Mouse (Mus musculus): Measurements from ENCODE around the gene Becn1. TPM values are rescaled to one million over a fixed set of nuclear protein-coding genes. Genes with fewer than 3 reads are reported as not detected.

The Becn1 gene
- polyA plus RNA-seq, 1 experiment from 2014 or later = 154 TPM

DNA sequence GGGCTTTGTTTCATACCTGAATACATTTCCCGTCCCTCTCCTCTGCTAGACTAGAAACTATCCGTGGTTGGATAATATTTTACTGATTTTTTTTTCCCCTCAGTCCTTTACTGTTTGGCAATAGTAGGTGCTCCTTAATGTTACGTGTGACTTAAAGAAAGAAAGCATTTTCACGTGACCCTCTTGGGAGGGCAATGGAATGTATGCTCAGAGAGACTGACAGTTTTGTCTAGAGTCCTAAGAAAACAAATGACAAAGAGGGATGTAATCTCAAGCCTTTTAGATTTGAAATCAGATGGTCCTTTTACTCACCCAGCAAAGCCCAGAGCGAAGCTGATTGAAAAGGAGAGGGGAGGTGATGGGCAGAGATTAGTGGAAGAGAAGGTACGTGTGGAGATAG, 36.2 kb downstream of the Becn1 start:
- H3K27ac ChIP-seq (ENCODE audit: low read depth) = no peak overlapping the region
- H3K4me3 ChIP-seq (ENCODE audit: low read depth, low read length) = no peak overlapping the region; the same call in 1 of the 2 replicates
- ATAC-seq (ENCODE audit: insufficient read depth) = no peak
- peak overlapping the region; percentile 64 for H3K4me2 ChIP-seq
- peaks cover 38% of the 10 kb centered on the region for H3K27me3 ChIP-seq (ENCODE audit: insufficient read depth, low read length)
- H3K9ac ChIP-seq = no peak overlapping the region
- peaks cover 16% of the 10 kb centered on the region for H3K4me1 ChIP-seq (ENCODE audit: insufficient read depth)
- H3K9me3 ChIP-seq (ENCODE audit: low read depth, low read length) = no peaks in the 10 kb centered on the region
- no peak for DNase-seq
- 36% methylated on average over 6 of the region's 6 CpGs for whole genome bisulfite sequencing
- H3K36me3 ChIP-seq (ENCODE audit: insufficient read depth) = no peaks in the 10 kb centered on the region
- TF ChIP-seq CTCF (IDR thresholded peaks at IDR 0.05; ENCODE audit: low read depth) = no peak

DNA sequence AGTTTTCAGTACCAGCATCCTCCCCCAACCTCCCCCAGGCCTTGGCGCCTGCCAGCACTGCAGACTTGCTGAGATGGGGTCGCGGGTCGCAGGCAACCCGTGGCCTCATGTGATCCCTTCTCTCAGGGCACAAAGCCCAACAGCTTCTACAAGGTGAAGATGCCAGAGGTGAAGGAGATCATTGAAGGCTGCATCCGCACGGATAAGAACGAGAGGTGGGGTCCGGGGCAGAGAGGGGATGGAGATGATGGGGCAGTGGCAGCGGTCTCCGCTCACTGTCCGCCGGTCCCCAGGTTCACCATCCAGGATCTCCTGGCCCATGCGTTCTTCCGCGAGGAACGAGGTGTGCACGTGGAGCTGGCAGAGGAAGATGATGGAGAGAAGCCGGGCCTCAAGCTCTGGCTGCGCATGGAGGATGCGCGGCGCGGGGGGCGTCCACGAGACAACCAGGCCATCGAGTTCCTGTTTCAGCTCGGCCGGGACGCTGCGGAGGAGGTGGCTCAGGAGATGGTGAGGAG, 37.1 kb downstream of the Becn1 start:
- DNase-seq (peak; percentile 55), ATAC-seq (ENCODE audit: insufficient read depth) (no peak)
- Histone ChIP-seq H3K9ac (peak overlapping the region; percentile 43), H3K9me3 (ENCODE audit: low read depth, low read length) (no peaks in the 10 kb centered on the region), H3K4me1 (ENCODE audit: insufficient read depth) (peaks cover 16% of the 10 kb centered on the region), H3K27ac (ENCODE audit: low read depth) (no peak overlapping the region), H3K36me3 (ENCODE audit: insufficient read depth) (no peaks in the 10 kb centered on the region), H3K27me3 (ENCODE audit: insufficient read depth, low read length) (peaks cover 38% of the 10 kb centered on the region), H3K4me2 (peak overlapping the region; percentile 64), H3K4me3 (ENCODE audit: low read depth, low read length) (peak overlapping the region; percentile 29)
- WGBS = 8% methylated on average over 31 of the region's 31 CpGs
- TF ChIP-seq CTCF (IDR thresholded peaks at IDR 0.05; ENCODE audit: low read depth) = no peak

- no peak overlapping the region for H3K4me3 ChIP-seq (ENCODE audit: low read depth, low read length)
- no peaks in the 10 kb centered on the region for H3K9me3 ChIP-seq (ENCODE audit: low read depth, low read length)
- no peak overlapping the region for H3K4me2 ChIP-seq
- H3K27ac ChIP-seq (ENCODE audit: low read depth) = no peak overlapping the region
- H3K36me3 ChIP-seq (ENCODE audit: insufficient read depth) = no peaks in the 10 kb centered on the region
- no peak overlapping the region for H3K9ac ChIP-seq
- peaks cover 38% of the 10 kb centered on the region for H3K27me3 ChIP-seq (ENCODE audit: insufficient read depth, low read length)
- ATAC-seq (ENCODE audit: insufficient read depth) = no peak
- DNase-seq = no peak
- TF ChIP-seq CTCF (IDR thresholded peaks at IDR 0.05; ENCODE audit: low read depth) = no peak
- WGBS = 28% methylated on average over 3 of the region's 3 CpGs
- peaks cover 22% of the 10 kb centered on the region for H3K4me1 ChIP-seq (ENCODE audit: insufficient read depth)
These were observed 38.2 kb downstream of the Becn1 start for GRCm38 (mm10) chr11:101263989-101264280.

DNA sequence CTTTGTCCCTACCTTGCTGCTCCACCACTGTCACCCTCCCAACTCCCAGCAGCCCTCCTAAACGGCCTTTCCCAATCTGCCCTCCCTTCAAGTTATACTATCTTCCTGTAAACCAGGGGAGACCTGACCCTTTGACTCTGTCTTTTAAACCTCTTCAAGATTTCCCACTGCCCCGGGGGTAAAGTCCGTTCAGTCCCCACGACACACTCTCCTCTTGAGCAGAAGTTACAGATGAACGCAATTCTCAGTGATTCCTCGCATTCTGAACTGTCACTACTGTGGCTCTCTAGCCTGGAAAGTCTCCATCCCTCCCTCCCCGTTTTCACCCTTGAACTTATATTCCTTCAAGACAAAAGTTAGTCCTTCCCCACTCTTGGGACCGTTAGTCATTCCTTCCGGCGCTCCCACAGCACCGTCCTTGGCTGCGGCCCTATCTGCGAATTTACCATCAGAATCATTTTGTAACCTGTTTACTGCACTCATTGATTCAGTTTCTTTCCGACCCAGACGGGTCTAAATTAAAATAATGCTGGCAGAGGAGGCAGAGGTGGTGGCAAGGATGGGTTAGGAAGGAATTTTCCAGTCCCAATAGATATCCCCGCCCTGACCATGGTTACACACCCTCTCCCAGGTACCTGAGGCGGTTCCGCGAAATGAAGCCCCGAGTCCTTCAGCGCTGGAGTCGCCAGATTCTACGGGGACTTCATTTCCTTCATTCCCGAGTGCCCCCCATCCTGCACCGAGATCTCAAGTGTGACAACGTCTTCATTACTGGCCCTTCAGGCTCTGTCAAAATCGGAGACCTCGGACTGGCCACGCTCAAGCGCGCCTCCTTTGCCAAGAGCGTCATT, 38.7 kb downstream of the Becn1 start:
- no peak for TF ChIP-seq CTCF (IDR thresholded peaks at IDR 0.05; ENCODE audit: low read depth)
- Histone ChIP-seq H3K27ac (ENCODE audit: low read depth) (no peak overlapping the region), H3K9me3 (ENCODE audit: low read depth, low read length) (no peaks in the 10 kb centered on the region), H3K4me1 (ENCODE audit: insufficient read depth) (peaks cover 25% of the 10 kb centered on the region), H3K27me3 (ENCODE audit: insufficient read depth, low read length) (peaks cover 38% of the 10 kb centered on the region), H3K4me3 (ENCODE audit: low read depth, low read length) (peak overlapping the region; percentile 11; the same call in 1 of the 2 replicates), H3K9ac (no peak overlapping the region), H3K36me3 (ENCODE audit: insufficient read depth) (peaks cover 3% of the 10 kb centered on the region; the same call in 1 of the 2 replicates), H3K4me2 (peak overlapping the region; percentile 100; the same call in 1 of the 2 replicates)
- DNase-seq (no peak), ATAC-seq (ENCODE audit: insufficient read depth) (no peak)
- WGBS = 14% methylated on average over 32 of the region's 32 CpGs

- H3K9me3 ChIP-seq (ENCODE audit: low read depth, low read length) = no peaks in the 10 kb centered on the region
- WGBS = 6% methylated on average over 24 of the region's 24 CpGs
- peak overlapping the region; percentile 100 for H3K4me2 ChIP-seq
- H3K9ac ChIP-seq = 0 out of 2 replicates have a peak overlapping the region, but pooled peaks have one; percentile 20
- H3K27ac ChIP-seq (ENCODE audit: low read depth) = 0 out of 2 replicates have a peak overlapping the region, but pooled peaks have one; percentile 8
- H3K4me1 ChIP-seq (ENCODE audit: insufficient read depth) = peaks cover 25% of the 10 kb centered on the region
- ATAC-seq (ENCODE audit: insufficient read depth) (no peak), DNase-seq (no peak)
- peak; percentile 33; the same call in 1 of the 2 replicates for TF ChIP-seq CTCF (IDR thresholded peaks at IDR 0.05; ENCODE audit: low read depth)
- H3K4me3 ChIP-seq (ENCODE audit: low read depth, low read length) = peak overlapping the region; percentile 57
- peaks cover 38% of the 10 kb centered on the region for H3K27me3 ChIP-seq (ENCODE audit: insufficient read depth, low read length)
- peaks cover 9% of the 10 kb centered on the region; the same call in 1 of the 2 replicates for H3K36me3 ChIP-seq (ENCODE audit: insufficient read depth)
These were observed 39.7 kb downstream of the Becn1 start for GRCm38 (mm10) chr11:101262272-101262967.

DNA sequence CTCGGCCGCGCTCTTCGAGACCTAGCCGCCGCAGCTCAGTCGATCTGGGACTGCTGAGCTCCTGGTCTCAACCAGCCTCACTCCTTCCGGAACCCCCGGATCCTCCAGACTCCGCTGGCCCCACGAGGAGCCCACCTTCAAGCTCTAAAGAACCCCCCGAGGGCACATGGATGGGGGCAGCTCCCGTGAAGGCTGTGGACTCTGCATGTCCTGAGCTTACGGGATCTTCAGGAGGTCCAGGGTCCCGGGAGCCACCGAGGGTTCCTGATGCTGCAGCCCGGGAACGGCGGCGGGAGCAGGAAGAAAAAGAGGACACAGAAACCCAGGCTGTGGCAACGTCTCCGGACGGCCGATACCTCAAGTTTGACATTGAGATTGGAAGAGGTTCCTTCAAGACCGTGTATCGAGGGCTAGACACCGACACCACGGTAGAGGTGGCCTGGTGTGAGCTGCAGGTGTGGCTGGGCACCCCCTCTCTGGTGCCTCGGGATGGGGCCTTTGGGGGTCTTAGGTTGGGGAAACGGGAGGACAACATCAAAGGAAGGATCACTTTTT, 41.2 kb downstream of the Becn1 start:
- peaks cover 18% of the 10 kb centered on the region for H3K36me3 ChIP-seq (ENCODE audit: insufficient read depth)
- H3K9me3 ChIP-seq (ENCODE audit: low read depth, low read length) = no peaks in the 10 kb centered on the region
- peaks cover 25% of the 10 kb centered on the region for H3K4me1 ChIP-seq (ENCODE audit: insufficient read depth)
- H3K4me2 ChIP-seq = peak overlapping the region; percentile 100
- H3K4me3 ChIP-seq (ENCODE audit: low read depth, low read length) = peak overlapping the region; percentile 57
- peak overlapping the region; percentile 69 for H3K9ac ChIP-seq
- peak overlapping the region; percentile 80 for H3K27ac ChIP-seq (ENCODE audit: low read depth)
- DNase-seq = peak; percentile 34
- WGBS = under 1% methylated on average over 30 of the region's 30 CpGs
- TF ChIP-seq CTCF (IDR thresholded peaks at IDR 0.05; ENCODE audit: low read depth) = no peak
- ATAC-seq (ENCODE audit: insufficient read depth) = no peak
- peaks cover 38% of the 10 kb centered on the region for H3K27me3 ChIP-seq (ENCODE audit: insufficient read depth, low read length)
